Mouse (Mus musculus): Measurements from ENCODE around the gene Il13. TPM values are rescaled to one million over a fixed set of nuclear protein-coding genes. Genes with fewer than 3 reads are reported as not detected.

Gene Il13
- polyA plus RNA-seq (2015; fragmentation: Nextera tagmentation; extraction: Ambion mirVana), result not detected in 2 replicates

GRCm38 (mm10) chr11:53634556-53634955 lies at the start of gene Il13:
Gene Il13 (minus strand): TSS chr11:53634702.
- Histone ChIP-seq H3K9ac (ENCODE audit: low read depth, low read length) (no peak within 1 kb of the TSS), H3K27ac (ENCODE audit: low read depth, low read length) (no peak within 1 kb of the TSS), H3K4me2 (ENCODE audit: low read length) (no peak within 1 kb of the TSS), H3K27me3 (replicated peaks; ENCODE audit: control insufficient read depth, insufficient read depth, low read length) (peaks cover 9% of the 10 kb centered on the region), H3K36me3 (ENCODE audit: control insufficient read depth, insufficient read depth, low read length) (no peaks in the 10 kb centered on the region), H3K4me3 (ENCODE audit: low read length) (no peak within 1 kb of the TSS), H3K9me3 (ENCODE audit: control insufficient read depth, low read length) (no peaks in the 10 kb centered on the region), H3K4me1 (ENCODE audit: control insufficient read depth, insufficient read depth, low read depth, low read length) (peaks cover 12% of the 10 kb centered on the region)
- ATAC-seq, result no peak
- 91% methylated on average over 8 of the region's 8 CpGs for WGBS

- H3K4me3 ChIP-seq (ENCODE audit: low read length), result no peak overlapping the region
- no peaks in the 10 kb centered on the region for H3K4me1 ChIP-seq (ENCODE audit: control insufficient read depth, insufficient read depth, low read depth, low read length)
- H3K4me2 ChIP-seq (ENCODE audit: low read length), result no peak overlapping the region
- H3K9ac ChIP-seq (ENCODE audit: low read depth, low read length), result no peak overlapping the region
- H3K27ac ChIP-seq (ENCODE audit: low read depth, low read length), result no peak overlapping the region
- no peaks in the 10 kb centered on the region for H3K27me3 ChIP-seq (replicated peaks; ENCODE audit: control insufficient read depth, insufficient read depth, low read length)
- peaks cover 3% of the 10 kb centered on the region; the same call in 1 of the 2 replicates for H3K36me3 ChIP-seq (ENCODE audit: control insufficient read depth, insufficient read depth, low read length)
- no peaks in the 10 kb centered on the region for H3K9me3 ChIP-seq (ENCODE audit: control insufficient read depth, low read length)
- 96% methylated on average over 9 of the region's 9 CpGs for WGBS
- no peak for ATAC-seq
These were observed 48.6 kb upstream of the Il13 start for GRCm38 (mm10) chr11:53682994-53683530.

- no peak overlapping the region for H3K9ac ChIP-seq (ENCODE audit: low read depth, low read length)
- no peak for ATAC-seq
- WGBS, result 87% methylated on average over 2 of the region's 2 CpGs
These were observed 47.7 kb upstream of the Il13 start for GRCm38 (mm10) chr11:53682170-53682569.

GRCm38 (mm10) chr11:53681686-53682085 lies 47.2 kb upstream of the Il13 start:
- 96% methylated on average over 2 of the region's 2 CpGs for WGBS

More at GRCm38 (mm10) chr11:53682170-53682569, 47.7 kb upstream of the Il13 start:
- Histone ChIP-seq H3K4me1 (ENCODE audit: control insufficient read depth, insufficient read depth, low read depth, low read length) (no peaks in the 10 kb centered on the region), H3K9me3 (ENCODE audit: control insufficient read depth, low read length) (no peaks in the 10 kb centered on the region), H3K4me3 (ENCODE audit: low read length) (no peak overlapping the region), H3K27me3 (replicated peaks; ENCODE audit: control insufficient read depth, insufficient read depth, low read length) (no peaks in the 10 kb centered on the region), H3K36me3 (ENCODE audit: control insufficient read depth, insufficient read depth, low read length) (peaks cover 3% of the 10 kb centered on the region; the same call in 1 of the 2 replicates), H3K4me2 (ENCODE audit: low read length) (no peak overlapping the region), H3K27ac (ENCODE audit: low read depth, low read length) (no peak overlapping the region)

GRCm38 (mm10) chr11:53680141-53680540 lies 45.6 kb upstream of the Il13 start:
- Histone ChIP-seq H3K4me1 (ENCODE audit: control insufficient read depth, insufficient read depth, low read depth, low read length) (no peaks in the 10 kb centered on the region), H3K36me3 (ENCODE audit: control insufficient read depth, insufficient read depth, low read length) (peaks cover 6% of the 10 kb centered on the region), H3K4me2 (ENCODE audit: low read length) (no peak overlapping the region), H3K27ac (ENCODE audit: low read depth, low read length) (no peak overlapping the region), H3K27me3 (replicated peaks; ENCODE audit: control insufficient read depth, insufficient read depth, low read length) (no peaks in the 10 kb centered on the region), H3K9ac (ENCODE audit: low read depth, low read length) (no peak overlapping the region), H3K9me3 (ENCODE audit: control insufficient read depth, low read length) (no peaks in the 10 kb centered on the region), H3K4me3 (ENCODE audit: low read length) (no peak overlapping the region)
- no peak for ATAC-seq
- 90% methylated on average over 4 of the region's 4 CpGs for WGBS

More at GRCm38 (mm10) chr11:53681686-53682085, 47.2 kb upstream of the Il13 start:
- Histone ChIP-seq H3K4me2 (ENCODE audit: low read length) (no peak overlapping the region), H3K36me3 (ENCODE audit: control insufficient read depth, insufficient read depth, low read length) (peaks cover 3% of the 10 kb centered on the region; the same call in 1 of the 2 replicates), H3K4me3 (ENCODE audit: low read length) (no peak overlapping the region), H3K4me1 (ENCODE audit: control insufficient read depth, insufficient read depth, low read depth, low read length) (no peaks in the 10 kb centered on the region), H3K9me3 (ENCODE audit: control insufficient read depth, low read length) (no peaks in the 10 kb centered on the region), H3K27ac (ENCODE audit: low read depth, low read length) (no peak overlapping the region), H3K27me3 (replicated peaks; ENCODE audit: control insufficient read depth, insufficient read depth, low read length) (no peaks in the 10 kb centered on the region), H3K9ac (ENCODE audit: low read depth, low read length) (no peak overlapping the region)
- ATAC-seq, result no peak

GRCm38 (mm10) chr11:53671414-53671813 lies 36.9 kb upstream of the Il13 start:
- no peak overlapping the region for H3K27ac ChIP-seq (ENCODE audit: low read depth, low read length)
- peaks cover 10% of the 10 kb centered on the region; the same call in 1 of the 2 replicates for H3K36me3 ChIP-seq (ENCODE audit: control insufficient read depth, insufficient read depth, low read length)
- H3K4me2 ChIP-seq (ENCODE audit: low read length), result no peak overlapping the region
- H3K4me1 ChIP-seq (ENCODE audit: control insufficient read depth, insufficient read depth, low read depth, low read length), result no peaks in the 10 kb centered on the region
- ATAC-seq, result no peak
- no peak overlapping the region for H3K4me3 ChIP-seq (ENCODE audit: low read length)
- 96% methylated on average over 4 of the region's 4 CpGs for WGBS
- H3K9me3 ChIP-seq (ENCODE audit: control insufficient read depth, low read length), result no peaks in the 10 kb centered on the region
- no peak overlapping the region for H3K9ac ChIP-seq (ENCODE audit: low read depth, low read length)
- H3K27me3 ChIP-seq (replicated peaks; ENCODE audit: control insufficient read depth, insufficient read depth, low read length), result no peaks in the 10 kb centered on the region

GRCm38 (mm10) chr11:53664091-53664490 lies 29.6 kb upstream of the Il13 start:
- Histone ChIP-seq H3K9me3 (ENCODE audit: control insufficient read depth, low read length) (no peaks in the 10 kb centered on the region), H3K27me3 (replicated peaks; ENCODE audit: control insufficient read depth, insufficient read depth, low read length) (no peaks in the 10 kb centered on the region), H3K36me3 (ENCODE audit: control insufficient read depth, insufficient read depth, low read length) (no peaks in the 10 kb centered on the region), H3K4me2 (ENCODE audit: low read length) (no peak overlapping the region), H3K4me3 (ENCODE audit: low read length) (no peak overlapping the region), H3K9ac (ENCODE audit: low read depth, low read length) (no peak overlapping the region), H3K27ac (ENCODE audit: low read depth, low read length) (no peak overlapping the region), H3K4me1 (ENCODE audit: control insufficient read depth, insufficient read depth, low read depth, low read length) (no peaks in the 10 kb centered on the region)
- WGBS, result 86% methylated on average over 5 of the region's 5 CpGs
- no peak for ATAC-seq

GRCm38 (mm10) chr11:53662794-53663674 lies 28.5 kb upstream of the Il13 start:
- ATAC-seq, result no peak
- Histone ChIP-seq H3K27ac (ENCODE audit: low read depth, low read length) (no peak overlapping the region), H3K36me3 (ENCODE audit: control insufficient read depth, insufficient read depth, low read length) (no peaks in the 10 kb centered on the region), H3K4me1 (ENCODE audit: control insufficient read depth, insufficient read depth, low read depth, low read length) (no peaks in the 10 kb centered on the region), H3K9me3 (ENCODE audit: control insufficient read depth, low read length) (no peaks in the 10 kb centered on the region), H3K4me3 (ENCODE audit: low read length) (no peak overlapping the region), H3K27me3 (replicated peaks; ENCODE audit: control insufficient read depth, insufficient read depth, low read length) (no peaks in the 10 kb centered on the region), H3K9ac (ENCODE audit: low read depth, low read length) (no peak overlapping the region), H3K4me2 (ENCODE audit: low read length) (no peak overlapping the region)
- WGBS, result 80% methylated on average over 14 of the region's 14 CpGs

- Histone ChIP-seq H3K27ac (ENCODE audit: low read depth, low read length) (no peak overlapping the region), H3K36me3 (ENCODE audit: control insufficient read depth, insufficient read depth, low read length) (no peaks in the 10 kb centered on the region), H3K9ac (ENCODE audit: low read depth, low read length) (no peak overlapping the region), H3K9me3 (ENCODE audit: control insufficient read depth, low read length) (no peaks in the 10 kb centered on the region), H3K4me3 (ENCODE audit: low read length) (no peak overlapping the region), H3K4me1 (ENCODE audit: control insufficient read depth, insufficient read depth, low read depth, low read length) (no peaks in the 10 kb centered on the region), H3K4me2 (ENCODE audit: low read length) (no peak overlapping the region), H3K27me3 (replicated peaks; ENCODE audit: control insufficient read depth, insufficient read depth, low read length) (no peaks in the 10 kb centered on the region)
- WGBS, result 91% methylated on average over 6 of the region's 6 CpGs
- no peak for ATAC-seq
These were observed 23.3 kb upstream of the Il13 start for GRCm38 (mm10) chr11:53657828-53658227.
